Mouse (Mus musculus): ENCODE data around the gene Pnpla2.
"Not testable (repeated sequence)": the region's sequence is repeated elsewhere in the genome, so short reads cannot be mapped to it uniquely, and the experiment has no call there.

The Pnpla2 gene

GRCm38 (mm10) chr7:141446374-141446773 is 8.6 kb upstream of the Pnpla2 start:
- in situ Hi-C loops (cut with MboI; ENCODE audit: low sequenced_read_pairs): not testable (repeated sequence)

- in situ Hi-C loops (cut with MboI; ENCODE audit: low sequenced_read_pairs): no loop called here
Observed at GRCm38 (mm10) chr7:141447110-141447991, 7.6 kb upstream of the Pnpla2 start, which contains the start of gene Rplp2. Rplp2 (plus strand) TSS chr7:141447370.

DNA sequence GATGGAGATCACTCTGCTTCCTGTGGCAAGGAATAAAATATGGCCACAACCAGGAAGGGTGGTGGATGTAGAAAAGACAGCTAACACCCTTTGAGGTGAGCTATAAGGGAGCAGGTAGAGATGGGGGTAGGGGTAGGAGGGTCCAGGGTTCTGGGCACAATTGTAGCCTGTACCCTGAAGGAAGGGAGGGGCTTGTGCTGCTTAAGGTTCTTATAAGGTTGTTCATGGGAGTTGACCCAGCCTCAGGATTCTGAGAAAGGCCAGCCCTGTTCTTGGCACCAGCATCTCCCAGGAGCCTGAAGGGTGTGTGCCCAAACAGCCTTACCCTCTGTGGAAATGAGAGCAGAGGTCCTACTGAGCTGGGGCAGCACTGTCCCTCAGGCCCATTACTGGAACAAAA is 3.1 kb upstream of the Pnpla2 start:
- in situ Hi-C loops (cut with MboI; ENCODE audit: low sequenced_read_pairs): no loop called here

- in situ Hi-C loops (cut with MboI; ENCODE audit: low sequenced_read_pairs): no loop called here
Observed at GRCm38 (mm10) chr7:141453636-141454035, 1.4 kb upstream of the Pnpla2 start.

DNA sequence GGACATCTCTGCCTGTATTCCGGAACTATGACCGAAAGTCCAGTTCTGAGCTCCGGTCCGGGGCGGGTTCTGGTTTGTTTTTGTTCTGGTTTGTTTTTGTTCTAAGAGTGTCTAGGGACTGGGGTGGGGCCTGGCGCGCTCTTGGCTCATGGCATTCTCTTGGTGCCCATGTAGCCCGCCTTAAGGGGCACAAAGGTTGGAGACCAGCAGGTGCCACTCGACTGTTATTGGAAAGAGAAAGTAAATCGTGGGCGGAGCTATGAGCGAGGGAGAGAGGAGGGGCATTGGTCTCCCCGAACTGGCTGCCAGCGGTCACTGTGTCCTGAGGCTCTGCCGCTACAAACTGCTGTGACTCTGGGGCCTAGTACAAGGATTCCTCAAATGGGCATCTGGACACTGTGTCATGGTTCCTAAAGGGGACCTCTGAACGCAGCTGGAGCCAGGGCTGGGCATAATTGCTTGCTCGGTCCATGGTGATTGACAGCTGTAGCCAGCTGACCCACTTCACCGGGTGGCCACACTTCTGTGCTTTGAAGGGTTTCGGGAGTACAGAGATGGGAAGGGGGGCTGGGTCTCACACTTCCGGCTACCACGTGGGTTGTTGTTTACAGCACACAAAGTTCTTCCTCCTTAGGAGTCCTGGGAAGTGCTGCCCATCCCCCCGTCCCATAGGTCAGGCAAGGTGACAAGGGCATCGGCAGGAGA is 764 bp downstream of the Pnpla2 start:
- in situ Hi-C loops (cut with MboI; ENCODE audit: low sequenced_read_pairs): no loop called here

- in situ Hi-C loops (cut with MboI; ENCODE audit: low sequenced_read_pairs): no loop called here
Observed at GRCm38 (mm10) chr7:141456739-141457138, 1.7 kb downstream of the Pnpla2 start.

DNA sequence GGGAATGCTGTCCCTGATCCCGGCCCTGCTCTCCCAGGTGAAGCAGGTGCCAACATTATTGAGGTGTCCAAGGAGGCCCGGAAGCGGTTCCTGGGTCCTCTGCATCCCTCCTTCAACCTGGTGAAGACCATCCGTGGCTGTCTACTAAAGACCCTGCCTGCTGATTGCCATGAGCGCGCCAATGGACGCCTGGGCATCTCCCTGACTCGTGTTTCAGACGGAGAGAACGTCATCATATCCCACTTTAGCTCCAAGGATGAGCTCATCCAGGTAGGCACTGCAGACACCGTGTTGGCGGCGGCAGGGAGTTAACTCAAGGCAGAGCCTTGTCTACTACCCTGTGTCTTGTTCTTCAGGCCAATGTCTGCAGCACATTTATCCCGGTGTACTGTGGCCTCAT is 2.2 kb downstream of the Pnpla2 start:
- in situ Hi-C loops (cut with MboI; ENCODE audit: low sequenced_read_pairs): no loop called here

GRCm38 (mm10) chr7:141457986-141458660 is 3.1 kb downstream of the Pnpla2 start:
- in situ Hi-C loops (cut with MboI; ENCODE audit: low sequenced_read_pairs): no loop called here

GRCm38 (mm10) chr7:141458661-141459060 is 3.7 kb downstream of the Pnpla2 start:
- in situ Hi-C loops (cut with MboI; ENCODE audit: low sequenced_read_pairs): no loop called here

DNA sequence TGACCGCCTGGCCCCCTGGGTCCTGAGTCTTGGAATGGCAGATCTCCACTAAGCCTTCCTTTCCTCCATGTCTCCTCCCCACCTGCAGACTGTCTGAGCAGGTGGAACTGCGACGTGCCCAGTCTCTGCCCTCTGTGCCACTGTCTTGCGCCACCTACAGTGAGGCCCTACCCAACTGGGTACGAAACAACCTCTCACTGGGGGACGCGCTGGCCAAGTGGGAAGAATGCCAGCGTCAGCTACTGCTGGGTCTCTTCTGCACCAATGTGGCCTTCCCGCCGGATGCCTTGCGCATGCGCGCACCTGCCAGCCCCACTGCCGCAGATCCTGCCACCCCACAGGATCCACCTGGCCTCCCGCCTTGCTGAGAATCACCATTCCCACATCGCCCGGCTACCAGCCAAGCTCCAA is 4.3 kb downstream of the Pnpla2 start:
- in situ Hi-C loops (cut with MboI; ENCODE audit: low sequenced_read_pairs): no loop called here

DNA sequence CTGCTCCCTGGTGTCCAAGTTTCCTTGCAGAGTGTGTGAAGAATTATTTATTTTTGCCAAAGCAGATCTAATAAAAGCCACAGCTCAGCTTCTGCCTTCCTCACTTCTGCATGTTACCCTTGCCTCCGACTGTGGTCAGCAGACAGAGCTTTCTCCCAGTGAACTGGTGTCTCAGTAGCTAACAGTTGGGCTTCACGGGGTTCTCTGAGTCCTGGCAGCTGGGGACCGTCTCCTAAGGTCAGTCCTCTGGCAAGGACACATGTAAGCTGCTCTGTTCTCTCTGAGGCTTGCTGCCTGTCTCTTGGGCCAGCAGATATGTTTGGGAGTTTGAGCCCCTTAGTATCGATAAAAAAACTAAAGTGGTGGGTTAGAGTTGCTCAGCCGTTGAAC is 5.0 kb downstream of the Pnpla2 start:
- in situ Hi-C loops (cut with MboI; ENCODE audit: low sequenced_read_pairs): no loop called here

DNA sequence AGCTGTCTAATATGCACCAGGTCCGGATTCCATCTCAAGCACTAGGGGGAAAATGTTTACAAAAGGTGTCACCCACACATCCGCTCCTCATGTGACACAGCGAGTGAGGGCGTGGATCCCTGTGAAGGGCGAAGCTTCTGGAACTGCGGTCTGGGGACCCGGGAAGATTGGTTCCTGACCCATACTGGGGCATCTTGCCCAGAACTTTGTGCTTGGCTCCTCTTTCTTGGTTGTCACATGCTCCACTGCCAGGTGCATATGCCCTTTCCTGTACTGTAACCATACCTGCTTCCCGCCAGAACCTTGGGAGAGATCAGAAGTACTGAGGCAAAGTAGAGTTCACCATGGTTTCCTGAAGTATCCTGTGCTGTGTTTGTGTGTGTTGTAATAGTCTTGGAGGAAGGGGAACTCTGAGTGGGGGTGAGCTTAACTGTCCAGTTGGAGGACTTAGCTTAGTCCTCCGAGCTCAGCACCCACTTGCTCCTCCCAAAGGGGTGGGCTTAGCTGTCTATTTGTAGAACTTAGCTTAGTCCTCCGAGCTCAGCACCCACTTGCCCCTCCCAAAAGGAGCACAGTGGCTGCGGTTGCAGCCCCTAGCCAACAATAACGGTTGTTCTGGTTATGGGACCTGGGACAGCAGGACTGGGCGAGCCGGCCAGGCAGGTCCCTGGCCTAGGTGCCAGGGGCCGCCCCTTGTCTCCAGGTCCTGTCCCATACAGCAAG is 5.6 kb downstream of the Pnpla2 start, which contains the start of gene Cracr2b:
Gene Cracr2b, plus strand, starts transcription at position 704 of the 723 bp plus-strand sequence.
- in situ Hi-C loops (cut with MboI; ENCODE audit: low sequenced_read_pairs): no loop called here

DNA sequence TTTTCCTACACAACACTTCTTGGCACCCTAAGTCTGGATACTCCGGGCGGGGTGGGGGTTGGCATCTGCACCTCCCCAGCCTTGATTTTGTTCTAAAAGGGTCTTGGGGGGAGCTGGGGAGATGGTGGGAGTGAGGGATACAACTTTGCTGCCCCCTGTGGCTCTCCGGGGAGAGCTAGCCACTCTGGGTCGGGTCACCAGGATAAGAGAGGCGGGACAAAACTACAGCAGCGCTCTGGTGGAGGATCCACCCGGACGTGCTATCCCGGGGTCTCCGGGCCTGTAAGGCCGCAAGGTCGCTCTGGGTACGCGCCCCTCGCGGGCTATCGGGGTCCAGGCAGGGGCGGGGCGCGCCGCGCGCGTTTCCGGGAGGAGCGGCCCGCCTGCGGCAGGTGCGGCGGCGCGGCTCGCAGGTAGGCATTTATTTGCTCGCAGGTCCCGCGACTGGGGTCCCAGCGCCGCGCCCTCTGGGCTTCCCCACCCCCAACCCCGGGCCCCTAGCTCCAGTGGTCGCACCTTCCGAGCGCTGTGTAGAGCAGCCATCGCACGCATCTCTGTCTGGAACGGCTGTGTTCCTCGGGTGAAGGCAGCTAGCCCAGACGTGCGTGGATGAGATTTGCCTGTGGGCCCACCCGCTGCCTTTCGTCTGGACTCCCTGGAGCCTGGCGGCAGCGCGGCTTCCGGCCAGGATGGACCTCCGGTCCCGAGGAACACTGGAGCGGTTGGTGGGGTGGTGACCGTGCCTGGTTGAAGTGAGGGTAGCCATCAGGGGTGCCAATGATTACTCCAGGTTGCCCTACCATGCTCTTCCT is 6.7 kb downstream of the Pnpla2 start:
- in situ Hi-C loops (cut with MboI; ENCODE audit: low sequenced_read_pairs): no loop called here

DNA sequence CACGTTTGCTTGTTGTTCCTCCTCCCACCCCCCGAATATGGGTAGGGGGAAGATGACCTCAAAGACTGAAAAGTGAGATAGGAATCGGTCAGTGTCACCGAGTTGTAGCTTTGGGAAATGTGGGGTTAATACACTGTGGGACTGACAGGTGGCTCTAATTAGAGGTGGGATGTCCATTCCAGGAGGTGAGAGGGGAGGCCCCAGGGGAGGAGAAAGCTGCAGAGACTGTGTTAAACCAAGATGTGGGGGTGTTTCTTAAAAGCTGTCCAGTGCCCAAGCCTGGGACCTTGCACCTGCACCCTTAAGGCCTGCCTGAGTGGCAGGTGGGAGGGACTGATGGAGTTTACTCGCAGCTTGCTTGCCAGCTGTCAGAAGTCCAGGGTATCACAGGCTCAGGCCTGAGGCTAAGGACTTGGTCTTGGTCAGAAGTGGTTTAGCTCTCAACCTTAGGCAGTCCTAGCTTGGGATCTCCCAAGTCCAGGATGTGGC is 7.4 kb downstream of the Pnpla2 start:
- in situ Hi-C loops (cut with MboI; ENCODE audit: low sequenced_read_pairs): no loop called here

GRCm38 (mm10) chr7:141463824-141464602 is 9.0 kb downstream of the Pnpla2 start:
- in situ Hi-C loops (cut with MboI; ENCODE audit: low sequenced_read_pairs): no loop called here

DNA sequence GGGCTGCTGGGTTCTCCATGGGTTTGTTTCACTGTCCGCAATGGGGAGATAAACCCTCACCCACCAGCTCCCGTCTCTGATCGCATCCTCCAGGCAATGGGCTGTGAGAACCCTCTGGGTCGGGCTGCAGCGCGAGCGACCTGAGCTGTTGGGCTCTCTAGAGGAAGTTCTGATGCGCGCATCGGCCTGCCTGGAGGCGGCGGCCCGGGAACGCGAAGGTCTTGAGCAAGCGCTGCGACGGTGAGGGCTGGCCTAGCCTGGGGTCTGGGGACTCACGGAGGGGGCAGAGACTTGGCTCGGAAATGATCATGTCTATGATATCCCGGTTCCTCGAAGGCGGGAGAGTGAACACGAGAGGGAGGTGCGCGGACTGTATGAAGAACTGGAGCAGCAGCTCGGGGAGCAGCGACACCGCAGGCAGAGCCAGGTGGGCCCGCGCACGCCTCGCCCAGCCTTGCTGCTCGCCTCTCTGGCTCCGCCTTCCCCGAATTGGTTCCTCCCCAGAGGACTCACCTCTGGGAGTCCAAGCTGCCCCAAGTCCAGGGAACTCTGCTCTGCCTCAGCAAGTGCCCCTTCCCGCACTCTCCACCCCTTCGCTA is 9.7 kb downstream of the Pnpla2 start:
- in situ Hi-C loops (cut with MboI; ENCODE audit: low sequenced_read_pairs): no loop called here

GRCm38 (mm10) chr7:141465388-141466044 is 10.5 kb downstream of the Pnpla2 start:
- in situ Hi-C loops (cut with MboI; ENCODE audit: low sequenced_read_pairs): no loop called here

DNA sequence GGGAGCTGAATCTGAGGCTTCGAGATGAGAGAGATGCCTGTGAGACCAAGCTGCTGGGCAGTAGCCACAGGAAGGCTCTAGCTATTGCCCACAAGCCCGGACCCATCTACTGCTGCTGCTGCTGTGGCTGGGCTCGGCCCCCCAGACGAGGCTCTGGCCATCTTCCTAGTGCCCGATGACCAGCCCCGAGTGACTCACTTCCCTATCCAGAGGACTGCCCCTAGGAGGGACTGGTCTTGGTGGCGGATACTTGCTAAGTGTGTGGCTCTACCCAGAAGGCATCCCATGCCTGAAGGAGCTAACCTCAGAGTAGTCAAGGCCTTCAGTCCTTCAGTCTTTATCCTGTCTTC is 11.0 kb downstream of the Pnpla2 start:
- in situ Hi-C loops (cut with MboI; ENCODE audit: low sequenced_read_pairs): no loop called here

Data from CH12F3 (cell line).